Mouse (Mus musculus) heart, postnatal 14 days (tissue): ENCODE results near the gene Gm5678. TPM values are rescaled to one million over a fixed set of nuclear protein-coding genes. Genes with fewer than 3 reads are reported as not detected.

ENCODE experiments used
- total RNA-seq, 2 experiments: library from RNA; stranded (reverse); gene quantifications; 2 replicates each; pipeline ENCODE4 v1.2.3; 2021

Gm5678 gene
- total RNA-seq, 2 experiments from 2014 or later = 1.3 TPM

Other genes with a start within 250 kb of the Gm5678 start
- gene Setd4, start 24.0 kb upstream of the Gm5678 start, total RNA-seq = 1 to 10 TPM; 1.6 TPM
- 10 to 100 TPM; 24.0 to 26.6 TPM for gene Cbr1, start 22.2 kb upstream of the Gm5678 start, total RNA-seq
- gene Cbr3, start 55.1 kb downstream of the Gm5678 start, total RNA-seq = 1 to 10 TPM; 2.7 to 3.4 TPM
- gene Dop1b, start 83.8 kb downstream of the Gm5678 start, total RNA-seq = 10 to 100 TPM; 17.6 to 17.8 TPM
- 10 to 100 TPM; 18.6 to 19.1 TPM for gene Morc3, start 204.0 kb downstream of the Gm5678 start, total RNA-seq